Mouse (Mus musculus) effector memory CD4-positive, alpha-beta T cell, adult 5 months (primary cell): Measurements from ENCODE around the gene Maoa. TPM values are rescaled to one million over a fixed set of nuclear protein-coding genes. Genes with fewer than 3 reads are reported as not detected.

Experiments
- polyA plus RNA-seq: library from polyadenylated mRNA; unstranded; fragments of 100-300 nt; shearing (Covaris generic); gene quantifications from one replicate; pipeline ENCODE4 v1.2.1, GENCODE M21; 2017

The Maoa gene
- 0.32 TPM for polyA plus RNA-seq

GRCm38 (mm10) chrX:16619034-16619929, at the start of gene Maoa:
TSS of gene Maoa (plus strand) at chrX:16619698.

Other genes starting within 250 kb of the Maoa start
- not detected for gene Cypt1, start 96.8 kb upstream of the Maoa start, polyA plus RNA-seq
- gene Maob, start 197.7 kb downstream of the Maoa start, polyA plus RNA-seq = not detected